In genomic region chr1:38307234-38307633, GRCm38 (mm10) we compare ENCODE assay signal across 12 mouse cellular contexts.
DNase-seq lines count a peak whose midpoint lies in the region; ATAC-seq and TF ChIP-seq lines count a peak whose summit lies in the region.
"Had no signal": no experiment of that assay in that cellular context is flagged by ENCODE, and none has a peak within 500 bp of the region (broad histone marks: within the 10 kb centered on the region; RNA-seq: fewer than 3 reads in every experiment).

No protein-coding gene starts in this region.

- H3K27ac ChIP-seq in forebrain, postnatal 0 days (ENCODE audit: low read depth, low read length) = no peak overlapping the region
- H3K27ac ChIP-seq in forebrain, embryonic 13.5 days = no peak overlapping the region
- no peak overlapping the region for H3K27ac ChIP-seq in left cerebral cortex, adult 2 months

- intact Hi-C loops in left cerebral cortex, adult 2 months (cut with DNase I) = no loop called here
- intact Hi-C loops in left cerebral cortex, postnatal 4 days (cut with DNase I) = no loop called here

- H3K4me2 ChIP-seq in forebrain, postnatal 0 days (ENCODE audit: low read depth) = no peak overlapping the region
- H3K4me2 ChIP-seq in forebrain, embryonic 13.5 days = no peak overlapping the region
- H3K4me2 ChIP-seq: forebrain, embryonic 12.5 days; hindbrain, embryonic 13.5 days; limb, embryonic 12.5 days had no signal

- no peaks in the 10 kb centered on the region for H3K9me3 ChIP-seq in forebrain, postnatal 0 days (ENCODE audit: low read length)
- no peaks in the 10 kb centered on the region for H3K9me3 ChIP-seq in forebrain, embryonic 13.5 days (replicated peaks)
- H3K9me3 ChIP-seq: forebrain, embryonic 12.5 days; hindbrain, embryonic 13.5 days; limb, embryonic 12.5 days had no signal

- 95% methylated on average over 11 of the region's 11 CpGs for WGBS in forebrain, postnatal 0 days
- WGBS in forebrain, embryonic 13.5 days = 93% methylated on average over 11 of the region's 11 CpGs

- H3K36me3 ChIP-seq in forebrain, postnatal 0 days (ENCODE audit: insufficient read depth) = no peaks in the 10 kb centered on the region
- no peaks in the 10 kb centered on the region; the same call in 1 of the 2 replicates for H3K36me3 ChIP-seq in forebrain, embryonic 13.5 days (ENCODE audit: poor library complexity, severe bottlenecking)
- H3K36me3 ChIP-seq: forebrain, embryonic 12.5 days; hindbrain, embryonic 13.5 days had no signal

- peaks cover 2% of the 10 kb centered on the region; the same call in 1 of the 2 replicates for H3K4me1 ChIP-seq in forebrain, postnatal 0 days (ENCODE audit: insufficient read depth)
- peaks cover 13% of the 10 kb centered on the region for H3K4me1 ChIP-seq in forebrain, embryonic 13.5 days

- no peak for DNase-seq in forebrain, postnatal 0 days
- DNase-seq in left cerebral cortex, adult 2 months (ENCODE audit: extremely low spot score in 1 of 2, low spot score in 2 of 2) = no peak
- no peak for DNase-seq in left cerebral cortex, postnatal 4 days
- peak; percentile 12 for DNase-seq in A20 (ENCODE audit: low read depth, low spot score)
- DNase-seq in WW6 (ENCODE audit: low read depth, low spot score) = peak; percentile 3
- no peak for DNase-seq in kidney, postnatal 36 days
- DNase-seq in frontal cortex, postnatal 36 days (ENCODE audit: low spot score in 2 of 2) = no peak
- DNase-seq: thymus, postnatal 14 days had no signal

- TF ChIP-seq CTCF in forebrain, postnatal 0 days (IDR thresholded peaks at IDR 0.05; ENCODE audit: low read depth) = peak; percentile 31
- peak; percentile 20 for TF ChIP-seq CTCF in left cerebral cortex, adult 2 months (IDR thresholded peaks at IDR 0.05)

- H3K4me3 ChIP-seq in forebrain, postnatal 0 days (ENCODE audit: low read depth, low read length) = no peak overlapping the region
- no peak overlapping the region for H3K4me3 ChIP-seq in forebrain, embryonic 13.5 days
- H3K4me3 ChIP-seq in left cerebral cortex, adult 2 months = no peak overlapping the region
- H3K4me3 ChIP-seq: forebrain, embryonic 12.5 days; hindbrain, embryonic 13.5 days; limb, embryonic 12.5 days had no signal

- no peak overlapping the region for H3K9ac ChIP-seq in forebrain, postnatal 0 days
- H3K9ac ChIP-seq in forebrain, embryonic 13.5 days = no peak overlapping the region
- H3K9ac ChIP-seq: forebrain, embryonic 12.5 days; hindbrain, embryonic 13.5 days; limb, embryonic 12.5 days had no signal

- H3K27me3 ChIP-seq in forebrain, postnatal 0 days (ENCODE audit: insufficient read depth, low read length) = no peaks in the 10 kb centered on the region
- H3K27me3 ChIP-seq in forebrain, embryonic 13.5 days = no peaks in the 10 kb centered on the region
- H3K27me3 ChIP-seq: forebrain, embryonic 12.5 days; hindbrain, embryonic 13.5 days; limb, embryonic 12.5 days had no signal

- no peak for ATAC-seq in forebrain, postnatal 0 days
- ATAC-seq in forebrain, embryonic 13.5 days = no peak

Comparison
In these comparisons a context has a peak if more than half of its experiments do, and no peak if none do; other contexts are left out.
1. DNase-seq: peak in A20 (single experiment) and WW6 (single experiment); none in forebrain, postnatal 0 days (single experiment), left cerebral cortex, adult 2 months (0 of 2), left cerebral cortex, postnatal 4 days (single experiment), kidney, postnatal 36 days (0 of 2) and frontal cortex, postnatal 36 days (0 of 2).